Mouse (Mus musculus) erythroblast, embryonic 14.5 days (primary cell): ENCODE results near the gene Gm3072.
"Not testable (repeated sequence)": the region's sequence is repeated elsewhere in the genome, so short reads cannot be mapped to it uniquely, and the experiment has no call there.

Source experiments
- GATA1 ChIP-seq: IDR thresholded peaks from 2 replicates; pipeline ENCODE4 v1.6.1; 2012; ENCODE audit warnings: low read length, inconsistent platforms, mixed read lengths
- TAL1 ChIP-seq: IDR thresholded peaks from 3 replicates; pipeline ENCODE4 v1.6.1; 2012; ENCODE audit warnings: low read length, inconsistent platforms, mixed read lengths

DNA sequence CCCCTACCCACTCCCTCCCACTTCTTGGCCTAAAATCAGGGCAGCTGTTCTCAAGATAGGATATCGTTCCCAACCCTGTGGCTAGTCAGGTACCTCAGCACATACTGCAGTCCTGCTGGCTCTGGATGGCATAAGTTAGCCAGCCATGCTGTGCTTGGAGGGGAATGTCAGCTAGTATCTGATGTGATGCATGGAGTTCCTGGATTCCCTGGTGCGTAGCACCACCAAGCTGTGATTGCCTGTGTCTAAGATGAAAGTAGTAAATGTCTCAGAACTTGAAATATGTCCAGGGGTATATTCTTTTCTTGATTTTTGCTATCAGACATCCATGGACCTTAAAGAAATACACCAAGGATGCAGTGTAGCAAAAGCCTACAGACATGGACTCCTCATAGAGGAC is 23.8 kb upstream of the Gm3072 start:
- not testable (repeated sequence) for TF ChIP-seq GATA1, TAL1
